Mouse (Mus musculus): ENCODE results near the gene Shisa5.

Gene Shisa5

DNA sequence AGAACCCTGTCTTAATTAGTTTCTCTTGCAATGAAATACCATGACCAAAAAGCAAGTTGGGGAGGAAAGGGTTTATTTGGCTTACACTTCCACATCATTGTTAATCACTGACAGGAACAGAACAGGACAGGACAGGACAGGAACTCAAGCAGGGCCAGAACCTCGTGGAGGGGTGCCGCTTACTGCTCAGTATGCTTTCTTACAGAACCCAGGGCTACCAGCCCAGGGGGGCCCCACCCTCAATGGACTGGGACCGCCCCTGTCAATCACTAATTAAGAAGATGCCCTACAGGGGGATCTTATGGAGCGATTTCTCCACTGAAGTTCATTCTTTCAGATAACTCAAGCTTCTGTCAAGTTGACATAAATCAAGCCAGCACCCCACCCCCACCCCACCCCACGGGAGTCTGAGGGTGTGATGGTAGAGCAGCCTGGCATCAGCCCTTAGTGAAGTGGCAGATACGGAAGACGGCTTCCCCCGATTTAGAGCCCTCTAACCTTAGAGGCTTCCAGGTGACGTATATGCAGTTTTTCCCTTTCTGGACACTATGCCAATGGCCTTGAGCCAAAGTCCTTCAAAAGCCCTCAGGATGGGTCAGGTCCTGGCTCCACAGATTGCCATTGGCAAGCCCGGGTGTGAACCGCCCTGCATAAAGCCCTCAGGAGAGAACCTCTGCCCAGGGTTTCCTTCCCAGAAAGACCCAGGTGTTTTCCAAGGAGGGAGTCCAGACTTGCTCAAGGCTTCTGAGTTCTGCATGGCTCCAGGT lies 55.6 kb downstream of the Shisa5 start:
- no peak for DNase-seq (ENCODE audit: low spot score)

DNA sequence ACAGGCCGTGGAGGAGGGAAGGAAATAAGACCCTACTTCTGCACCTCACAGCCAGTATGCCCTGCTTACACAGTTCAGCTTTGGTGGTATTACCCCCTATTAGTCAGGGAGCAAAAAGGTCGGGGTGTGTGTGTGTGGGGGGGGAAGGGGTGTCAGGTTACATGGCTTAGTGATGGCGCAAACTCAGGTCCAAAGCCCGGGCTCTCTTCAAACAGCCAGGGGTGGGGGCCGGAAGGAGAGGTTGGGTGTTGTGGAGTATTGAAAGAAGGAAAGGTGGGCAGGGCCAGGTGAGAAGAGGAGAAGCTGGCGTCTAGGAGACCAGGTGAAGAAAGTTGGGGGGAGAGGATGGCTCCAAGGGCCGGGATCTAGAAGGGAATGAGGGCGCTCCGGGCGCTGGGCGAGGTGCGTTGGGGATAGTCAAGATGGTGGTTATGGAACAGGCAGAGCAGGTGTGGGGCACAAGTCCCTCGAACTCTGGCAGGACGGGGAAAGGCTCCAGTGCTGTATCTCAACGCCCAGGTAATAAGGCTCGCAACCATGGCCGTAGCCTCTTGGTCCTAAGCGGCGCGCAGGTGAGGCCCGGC lies 56.3 kb downstream of the Shisa5 start:
- DNase-seq (ENCODE audit: low spot score): no peak

DNA sequence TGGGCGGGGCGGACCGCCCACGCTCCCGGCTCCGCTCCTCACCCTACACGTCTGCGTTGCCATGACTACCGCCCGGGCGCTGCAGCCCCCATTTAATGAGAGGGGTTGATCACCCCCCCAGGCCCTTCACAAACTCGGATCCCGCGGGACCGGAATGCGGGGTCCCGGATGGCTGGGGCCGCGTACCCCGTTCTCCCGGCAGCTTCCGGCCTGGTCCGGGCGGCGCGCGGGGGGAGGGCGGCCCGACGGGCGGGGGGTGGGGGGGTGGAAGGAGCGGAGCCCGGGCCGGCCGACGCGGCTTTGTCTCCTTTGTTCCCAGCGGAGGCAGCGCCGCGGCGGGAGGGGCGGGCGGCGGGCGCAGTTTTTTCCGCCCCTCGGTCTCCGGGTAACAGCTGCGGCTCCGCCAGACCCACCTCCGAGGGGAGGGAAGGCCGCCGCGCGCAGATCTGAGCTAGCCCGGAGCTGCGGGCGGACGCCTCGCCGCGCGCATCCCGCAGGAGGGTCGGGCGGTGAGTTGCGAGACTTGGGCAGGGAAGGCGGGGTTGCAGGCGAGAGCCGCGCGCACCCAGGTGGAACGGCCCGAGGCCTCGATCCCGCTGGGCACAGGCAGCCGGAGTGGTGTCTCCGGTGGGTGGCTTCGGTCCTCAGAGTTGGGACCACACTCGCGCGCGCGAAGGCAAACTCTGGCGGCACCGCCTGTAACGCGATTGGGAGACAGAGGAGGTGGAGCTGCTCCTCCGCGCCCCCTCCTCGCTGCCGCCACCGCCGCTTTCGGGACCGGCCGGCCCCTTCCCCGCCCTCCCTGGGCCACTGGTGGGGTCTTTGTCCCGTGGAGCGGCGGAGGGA lies 57.0 kb downstream of the Shisa5 start, which contains the start of gene Plxnb1:
Gene Plxnb1 (plus strand): TSS at position 253 of the 846 bp plus-strand sequence.
- peak; percentile 66 for DNase-seq (ENCODE audit: low spot score)

DNA sequence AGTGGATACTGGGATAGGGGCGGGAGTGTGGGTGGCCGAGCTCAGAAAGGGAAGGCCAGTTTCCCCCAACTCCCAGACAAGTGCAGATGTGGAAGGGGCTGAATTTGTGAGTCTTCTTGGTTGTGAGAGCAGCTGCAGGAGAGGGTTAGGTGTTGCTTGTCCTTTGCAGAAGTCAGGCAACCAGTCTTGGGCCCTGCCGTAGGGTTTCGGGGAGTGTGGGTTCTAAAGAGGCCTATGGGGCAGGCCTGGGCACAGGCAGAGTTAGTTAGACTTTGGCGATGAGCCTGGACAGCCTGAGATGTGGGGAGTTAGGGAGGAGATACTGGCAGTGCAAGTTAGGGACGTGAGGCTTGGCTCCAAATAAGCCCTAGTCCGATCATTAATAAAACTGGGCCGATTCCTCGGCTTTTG lies 57.9 kb downstream of the Shisa5 start:
- no peak for DNase-seq (ENCODE audit: low spot score)

DNA sequence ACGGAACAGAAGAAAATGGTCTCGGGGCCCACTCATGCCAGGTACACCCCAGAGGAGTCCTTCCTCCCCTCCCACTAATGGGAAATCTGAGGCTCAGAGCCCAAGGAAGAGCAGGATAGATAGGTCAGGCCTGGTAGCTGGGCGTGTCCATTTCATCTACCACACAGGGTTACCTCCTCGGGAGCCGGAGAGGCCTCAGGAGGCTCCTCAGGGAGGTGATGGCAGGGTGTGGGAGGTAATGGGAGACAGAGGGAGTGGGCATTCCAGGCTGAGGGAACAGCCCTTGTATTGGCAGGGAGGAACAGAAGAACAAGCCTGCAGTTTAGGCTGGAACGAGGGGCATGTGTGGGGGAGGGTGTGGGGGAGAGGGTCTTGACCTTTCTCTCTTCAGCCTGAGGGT lies 58.5 kb downstream of the Shisa5 start:
- no peak for DNase-seq (ENCODE audit: low spot score)

DNA sequence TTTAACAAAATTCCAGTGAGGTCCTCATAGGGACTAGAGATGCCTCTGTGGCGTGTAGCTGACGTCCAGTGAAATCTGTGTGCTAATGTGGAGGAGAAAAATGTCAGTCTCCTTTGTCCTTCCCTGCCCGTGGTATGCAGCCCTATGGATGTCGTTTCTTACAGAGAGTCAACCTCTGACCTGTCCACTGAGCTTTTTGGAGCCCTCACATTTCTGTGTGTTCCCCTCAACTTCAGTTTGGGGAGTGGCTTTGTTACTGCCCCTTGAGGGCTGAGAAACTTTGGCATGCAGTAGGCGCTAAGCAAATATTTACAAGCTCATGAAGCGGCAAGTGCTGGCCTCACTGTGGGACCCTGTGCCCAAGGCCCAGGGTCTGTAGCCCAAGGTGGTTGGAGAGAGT lies 58.9 kb downstream of the Shisa5 start:
- no peak for DNase-seq (ENCODE audit: low spot score)

DNA sequence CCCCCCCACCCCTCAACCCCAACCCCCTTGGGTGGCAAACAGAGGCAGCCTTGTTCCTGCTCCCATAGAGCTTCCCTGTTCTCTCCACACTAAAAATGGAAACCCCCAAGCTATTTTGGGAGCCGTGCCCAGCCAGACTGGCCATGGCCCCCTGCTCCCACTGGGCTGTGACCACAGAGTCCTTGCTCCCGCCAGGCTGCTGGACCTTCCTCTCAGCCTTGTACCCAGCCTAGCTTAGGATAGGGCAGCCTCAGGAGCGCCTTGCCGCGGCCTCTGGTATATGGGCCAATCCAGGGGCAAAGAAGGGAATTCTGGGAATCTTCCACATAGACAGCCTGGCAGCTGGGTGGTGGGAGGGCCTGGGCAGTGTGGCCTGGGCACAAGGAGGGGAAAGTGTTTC lies 59.5 kb downstream of the Shisa5 start:
- DNase-seq (ENCODE audit: low spot score): peak; percentile 82

DNA sequence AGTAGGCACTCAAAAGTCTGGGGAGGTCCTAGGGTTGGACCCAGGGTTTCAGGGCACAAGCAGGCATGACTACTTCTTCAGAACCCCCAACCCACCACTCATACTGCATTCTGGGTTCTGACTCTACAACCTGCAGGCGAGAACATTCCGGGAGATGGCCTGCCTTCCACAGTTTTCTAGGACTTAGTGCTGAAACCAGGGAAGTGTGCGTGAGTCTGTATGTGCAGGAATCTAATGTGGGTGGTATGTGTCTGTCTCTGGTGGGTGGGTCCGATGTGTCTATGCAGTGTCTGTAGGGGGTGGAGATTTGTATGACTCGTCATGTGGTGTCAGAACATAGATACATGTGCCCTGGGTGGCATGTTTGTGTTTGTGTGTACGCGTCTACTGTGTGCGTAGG lies 60.0 kb downstream of the Shisa5 start:
- DNase-seq (ENCODE audit: low spot score): no peak

DNA sequence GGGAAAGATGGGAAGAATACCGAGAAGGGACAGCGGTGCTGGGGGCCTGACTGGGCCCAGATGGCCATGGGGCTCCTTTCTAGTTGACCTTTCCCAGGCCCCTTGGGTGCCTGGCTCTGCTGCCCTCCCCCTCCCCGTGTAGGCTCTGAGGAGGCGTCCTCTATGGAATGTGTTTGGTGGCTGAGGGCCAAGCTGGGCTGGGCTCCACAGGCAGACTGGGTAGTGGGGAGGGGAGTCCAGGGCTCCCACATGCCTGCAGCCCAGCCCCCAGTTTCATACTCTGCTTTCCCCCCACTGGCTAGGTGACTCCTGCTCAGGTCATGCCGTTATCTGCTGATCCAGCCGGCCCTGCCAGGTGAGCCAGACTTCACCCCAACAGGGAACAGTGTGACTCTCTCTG lies 60.6 kb downstream of the Shisa5 start:
- peak; percentile 51 for DNase-seq (ENCODE audit: low spot score)

DNA sequence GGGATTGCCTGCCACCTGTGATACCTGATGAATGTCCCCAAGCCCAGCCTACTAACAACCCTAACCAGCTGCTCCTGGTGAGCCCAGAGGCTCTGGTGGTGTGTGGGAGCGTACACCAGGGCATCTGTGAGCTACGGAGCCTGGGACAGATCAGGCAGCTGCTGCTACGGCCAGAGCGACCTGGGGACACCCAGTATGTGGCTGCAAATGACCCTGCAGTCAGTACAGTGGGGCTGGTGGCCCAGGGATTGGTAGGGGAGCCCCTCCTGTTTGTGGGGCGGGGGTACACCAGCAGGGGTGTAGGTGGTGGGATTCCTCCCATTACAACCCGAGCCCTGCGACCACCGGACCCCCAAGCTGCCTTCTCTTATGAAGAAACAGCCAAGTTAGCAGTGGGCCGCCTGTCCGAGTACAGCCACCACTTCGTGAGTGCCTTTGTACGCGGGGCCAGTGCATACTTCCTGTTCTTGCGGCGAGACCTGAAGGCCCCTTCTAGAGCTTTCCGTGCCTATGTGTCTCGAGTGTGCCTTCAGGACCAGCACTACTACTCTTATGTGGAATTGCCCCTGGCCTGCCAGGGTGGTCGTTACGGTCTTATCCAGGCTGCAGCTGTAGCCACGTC lies 62.1 kb downstream of the Shisa5 start:
- no peak for DNase-seq (ENCODE audit: low spot score)

DNA sequence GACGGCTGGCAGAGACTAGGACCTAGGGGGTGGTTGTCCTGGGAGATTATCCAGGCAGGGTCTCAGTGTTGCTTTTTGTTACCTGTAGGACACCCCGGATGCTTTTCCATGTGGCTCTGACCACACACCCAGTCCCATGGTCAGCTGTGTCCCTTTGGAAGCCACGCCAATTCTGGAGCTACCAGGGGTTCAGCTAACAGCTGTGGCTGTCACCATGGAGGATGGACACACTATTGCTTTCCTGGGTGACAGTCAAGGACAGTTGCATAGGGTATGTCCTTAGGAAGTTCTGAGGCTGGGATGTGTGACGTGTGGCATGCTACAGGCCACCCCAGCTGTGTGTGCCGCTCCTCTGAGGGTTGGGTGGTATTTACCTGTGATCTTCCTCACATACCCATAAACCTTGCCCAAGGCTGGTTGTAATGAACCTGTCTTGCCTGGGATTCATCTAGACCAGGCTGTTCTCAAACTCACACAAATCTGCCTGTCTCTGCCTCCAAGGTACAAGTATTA lies 63.6 kb downstream of the Shisa5 start:
- DNase-seq (ENCODE audit: low spot score): no peak

DNA sequence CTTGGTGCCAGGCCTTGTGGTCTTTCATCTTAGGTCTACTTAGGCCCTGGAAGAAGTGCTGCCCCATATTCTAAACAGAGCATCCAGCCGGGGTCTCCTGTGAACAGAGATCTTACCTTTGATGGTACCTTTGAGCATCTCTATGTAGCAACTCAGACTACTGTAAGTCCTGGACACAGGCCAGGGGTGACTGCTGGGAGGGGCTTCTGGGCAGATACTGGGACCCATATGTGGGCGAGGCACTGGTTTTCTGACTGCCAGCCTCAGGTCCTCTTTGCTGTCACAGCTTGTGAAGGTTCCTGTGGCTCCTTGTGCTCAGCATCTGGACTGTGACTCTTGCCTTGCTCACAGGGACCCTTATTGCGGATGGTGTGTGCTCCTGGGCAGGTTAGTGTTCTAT lies 64.2 kb downstream of the Shisa5 start:
- no peak for DNase-seq (ENCODE audit: low spot score)

DNA sequence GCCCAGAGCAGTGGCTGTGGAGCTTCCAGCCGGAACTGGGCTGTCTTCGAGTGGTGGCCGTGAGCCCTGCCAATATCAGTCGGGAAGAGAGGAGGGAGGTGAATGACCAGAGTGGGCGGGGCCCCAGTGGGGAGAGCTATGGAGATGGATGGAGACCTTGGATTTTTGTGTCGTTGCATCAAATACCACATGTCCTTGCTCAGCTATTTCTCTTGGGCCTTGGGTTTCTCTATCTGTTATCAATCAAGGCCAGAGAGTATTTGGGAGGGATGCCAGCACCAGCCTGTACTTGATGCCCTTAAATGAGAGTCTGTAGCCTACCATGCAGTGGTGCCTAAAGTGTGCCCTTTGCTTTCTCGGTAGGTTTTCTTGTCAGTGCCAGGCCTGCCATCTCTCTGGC lies 64.9 kb downstream of the Shisa5 start:
- no peak for DNase-seq (ENCODE audit: low spot score)

DNA sequence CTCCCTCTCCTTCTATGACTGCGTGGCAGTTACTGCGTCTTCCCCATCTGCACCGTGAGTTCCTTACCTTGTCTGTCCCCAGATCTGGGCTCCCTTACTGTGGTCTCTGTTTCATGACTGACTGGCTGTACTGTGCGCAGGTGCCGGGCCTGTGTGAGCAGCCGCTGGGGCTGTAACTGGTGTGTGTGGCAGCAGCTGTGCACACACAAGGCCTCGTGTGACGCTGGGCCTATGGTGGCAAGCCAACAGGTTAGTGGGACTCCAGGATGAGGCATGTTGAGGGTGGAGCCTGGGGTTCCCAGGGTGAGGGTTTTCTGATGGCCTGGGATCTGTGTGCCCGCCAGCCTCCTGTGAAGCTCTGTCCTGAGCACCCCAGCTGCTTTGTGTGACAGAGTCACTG lies 65.7 kb downstream of the Shisa5 start:
- DNase-seq (ENCODE audit: low spot score): no peak

DNA sequence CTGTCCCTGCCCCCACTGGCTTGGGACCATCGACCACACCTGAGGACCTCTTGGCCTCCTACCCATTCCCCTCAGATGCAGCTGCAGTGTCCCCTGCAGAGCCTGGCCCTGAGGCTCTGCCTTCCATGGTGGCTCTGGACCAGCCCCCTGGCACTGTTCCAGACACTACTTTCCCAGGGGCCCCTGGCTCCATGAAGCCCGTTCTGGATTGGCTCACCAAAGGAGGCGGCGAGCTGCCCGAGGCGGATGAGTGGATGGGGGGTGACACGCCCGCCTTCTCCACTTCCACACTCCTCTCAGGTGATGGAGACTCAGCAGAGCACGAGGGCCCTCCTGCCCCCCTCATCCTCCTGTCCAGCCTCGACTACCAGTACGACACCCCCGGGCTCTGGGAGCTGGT lies 66.6 kb downstream of the Shisa5 start:
- DNase-seq (ENCODE audit: low spot score): peak; percentile 41

DNA sequence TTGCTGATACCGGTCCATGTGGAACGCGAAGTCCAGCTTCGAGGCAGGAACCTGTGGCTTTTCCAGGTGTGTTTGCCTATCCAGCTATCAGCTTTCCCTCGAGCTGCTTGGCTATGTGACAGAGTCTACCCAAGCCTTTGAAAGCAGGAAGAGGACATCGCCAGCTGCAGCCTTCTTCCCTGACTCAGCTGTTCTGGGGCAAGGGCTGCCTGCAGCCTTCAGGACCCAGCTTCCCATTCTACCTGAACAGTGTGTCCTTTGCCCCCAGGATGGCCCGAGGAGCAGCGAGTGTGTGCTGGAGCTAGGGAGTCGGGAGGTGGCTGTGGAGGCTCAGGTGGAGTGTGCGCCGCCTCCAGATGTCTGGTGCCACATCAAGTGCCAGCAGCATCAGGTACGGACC lies 67.3 kb downstream of the Shisa5 start:
- DNase-seq (ENCODE audit: low spot score): no peak

DNA sequence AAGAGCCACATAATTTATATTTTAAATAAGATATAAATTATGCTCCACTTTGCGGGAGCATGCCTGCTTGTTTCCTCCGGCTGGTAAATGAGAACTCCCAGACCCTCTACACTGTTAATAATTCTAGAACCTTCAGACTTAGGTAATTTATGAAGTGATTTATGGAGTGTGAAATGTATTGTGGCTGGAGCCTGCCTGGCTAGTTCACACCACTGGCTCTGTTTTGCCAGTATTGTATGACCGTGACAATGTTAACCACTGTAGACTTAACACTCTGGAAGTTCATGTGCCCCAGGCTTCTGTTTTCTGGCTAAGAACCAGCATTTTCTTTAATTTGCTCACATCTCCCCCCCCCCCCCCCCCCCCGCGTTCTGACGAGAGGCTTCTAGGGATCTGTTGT lies 69.0 kb downstream of the Shisa5 start:
- DNase-seq (ENCODE audit: low spot score): no peak

Measured in layer of hippocampus, adult 11-12 months (tissue).